In genomic region chrX:57982351-57982750, GRCm38 (mm10) we compare ENCODE assay signal across 24 mouse cellular contexts. TPM values are rescaled to one million over a fixed set of nuclear protein-coding genes. Genes with fewer than 3 reads are reported as not detected.
"Had no signal": no experiment of that assay in that cellular context is flagged by ENCODE, and none has a peak within 500 bp of the region (broad histone marks: within the 10 kb centered on the region; RNA-seq: fewer than 3 reads in every experiment).

No protein-coding gene starts in this region.

- DNase-seq: heart, postnatal 10 days; heart, postnatal 14 days; heart, postnatal 36 days; heart, postnatal 4 days; kidney, adult 11 months; kidney, adult 18-20 months; kidney, adult 2 months; kidney, adult 8-10 months; kidney, adult 9 months; kidney, postnatal 10 days; kidney, postnatal 14 days; kidney, postnatal 25 days; kidney, postnatal 36 days; kidney, postnatal 4 days; layer of hippocampus, adult 9-11 months; layer of hippocampus, postnatal 36 days had no signal

- ATAC-seq: hindbrain, embryonic 16.5 days; hindbrain, postnatal 0 days; inflammation-experienced regulatory T-cells, adult 6 months; intestine, embryonic 15.5 days; intestine, embryonic 16.5 days; intestine, postnatal 0 days had no signal

RNA-seq across cellular contexts. Expression of gene Zic3, which starts 40.1 kb away (rescaled TPM):
- total RNA-seq: heart, postnatal 10 days; heart, postnatal 14 days; heart, postnatal 25 days; heart, postnatal 36 days; heart, postnatal 4 days; hematopoietic stem cell, adult 5-6 weeks had no signal
